Mouse (Mus musculus): ENCODE results near the gene Fap. TPM values are rescaled to one million over a fixed set of nuclear protein-coding genes. Genes with fewer than 3 reads are reported as not detected.

Gene Fap
- 1.7 TPM in 2 replicates for polyA plus RNA-seq (2015; fragmentation: Nextera tagmentation; extraction: Ambion mirVana)

- Histone ChIP-seq H3K9me3 (no peaks in the 10 kb centered on the region), H3K36me3 (no peaks in the 10 kb centered on the region), H3K4me2 (no peak within 1 kb of the TSS), H3K4me1 (replicated peaks) (no peaks in the 10 kb centered on the region), H3K9ac (no peak within 1 kb of the TSS), H3K27ac (no peak within 1 kb of the TSS), H3K27me3 (no peaks in the 10 kb centered on the region), H3K4me3 (no peak within 1 kb of the TSS)
- WGBS = 82% methylated on average over 12 of the region's 12 CpGs
- no peak for ATAC-seq (ENCODE audit: low FRiP score)
Measured at GRCm38 (mm10) chr2:62573753-62574159, at the start of gene Fap. Gene Fap, minus strand, starts transcription at chr2:62574075.

DNA sequence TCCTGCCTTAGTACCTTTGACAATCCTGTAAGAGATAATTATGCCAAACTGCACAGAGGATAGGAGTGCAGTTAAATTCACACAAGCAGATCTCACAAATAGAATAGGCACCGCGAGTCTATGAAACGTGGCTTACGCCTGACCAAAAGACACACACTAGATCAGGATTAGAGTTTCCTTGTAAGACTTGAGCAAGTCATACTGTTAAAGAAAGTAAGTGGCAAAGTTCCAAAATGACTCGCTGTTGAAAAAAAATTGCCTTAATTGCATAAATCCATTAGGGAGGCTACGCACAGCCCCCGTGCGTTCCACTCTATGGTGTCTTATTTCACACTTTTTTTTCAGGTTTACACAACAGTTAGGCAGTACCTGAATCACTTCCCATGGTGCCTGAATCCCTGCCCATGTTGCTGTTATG is 49.2 kb upstream of the Fap start:
- H3K36me3 ChIP-seq = no peaks in the 10 kb centered on the region
- no peak overlapping the region for H3K4me2 ChIP-seq
- H3K27me3 ChIP-seq = no peaks in the 10 kb centered on the region
- no peak overlapping the region for H3K9ac ChIP-seq
- H3K27ac ChIP-seq = no peak overlapping the region
- H3K4me3 ChIP-seq = no peak overlapping the region
- no peak for ATAC-seq (ENCODE audit: low FRiP score)
- WGBS = 91% methylated on average over 8 of the region's 8 CpGs
- no peaks in the 10 kb centered on the region for H3K4me1 ChIP-seq (replicated peaks)
- no peaks in the 10 kb centered on the region for H3K9me3 ChIP-seq

DNA sequence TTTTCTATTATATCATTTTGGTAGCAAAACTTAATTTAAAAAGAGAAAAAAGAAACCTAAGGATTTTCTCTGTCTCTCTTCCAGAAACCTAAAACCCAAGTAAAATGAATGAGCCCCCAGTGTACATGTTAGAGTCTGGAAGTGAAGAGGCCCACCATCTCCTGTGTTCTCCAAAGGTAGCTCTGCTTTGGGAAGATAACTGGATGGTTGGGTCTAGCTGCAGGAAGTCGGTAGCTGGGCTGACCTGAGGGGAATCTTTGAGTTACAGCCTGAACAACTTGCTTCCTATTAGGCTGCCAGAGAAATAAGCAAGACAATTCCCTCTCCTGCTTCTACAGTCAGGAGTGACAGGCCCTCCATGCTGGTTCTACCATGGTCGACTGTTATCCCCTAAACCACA is 45.8 kb upstream of the Fap start:
- Histone ChIP-seq H3K4me3 (no peak overlapping the region), H3K27me3 (no peaks in the 10 kb centered on the region), H3K9ac (no peak overlapping the region), H3K4me1 (replicated peaks) (no peaks in the 10 kb centered on the region), H3K27ac (no peak overlapping the region), H3K36me3 (no peaks in the 10 kb centered on the region), H3K4me2 (no peak overlapping the region), H3K9me3 (no peaks in the 10 kb centered on the region)
- WGBS = 64% methylated on average over 2 of the region's 2 CpGs
- no peak for ATAC-seq (ENCODE audit: low FRiP score)

GRCm38 (mm10) chr2:62618934-62619341 is 45.1 kb upstream of the Fap start:
- WGBS = 88% methylated on average over 7 of the region's 7 CpGs
- ATAC-seq (ENCODE audit: low FRiP score) = no peak
- no peak overlapping the region for H3K27ac ChIP-seq

GRCm38 (mm10) chr2:62613133-62613532 is 39.3 kb upstream of the Fap start:
- ATAC-seq (ENCODE audit: low FRiP score) = no peak
- no peaks in the 10 kb centered on the region for H3K4me1 ChIP-seq (replicated peaks)
- no peak overlapping the region for H3K9ac ChIP-seq
- no peak overlapping the region for H3K27ac ChIP-seq
- no peak overlapping the region for H3K4me3 ChIP-seq
- no peaks in the 10 kb centered on the region for H3K9me3 ChIP-seq
- no peaks in the 10 kb centered on the region for H3K27me3 ChIP-seq
- no peak overlapping the region for H3K4me2 ChIP-seq
- H3K36me3 ChIP-seq = no peaks in the 10 kb centered on the region
- WGBS = 100% methylated on average over 4 of the region's 4 CpGs

More at GRCm38 (mm10) chr2:62618934-62619341, 45.1 kb upstream of the Fap start:
- Histone ChIP-seq H3K36me3 (no peaks in the 10 kb centered on the region), H3K4me3 (no peak overlapping the region), H3K4me1 (replicated peaks) (no peaks in the 10 kb centered on the region), H3K27me3 (no peaks in the 10 kb centered on the region), H3K9me3 (no peaks in the 10 kb centered on the region), H3K4me2 (no peak overlapping the region), H3K9ac (no peak overlapping the region)

DNA sequence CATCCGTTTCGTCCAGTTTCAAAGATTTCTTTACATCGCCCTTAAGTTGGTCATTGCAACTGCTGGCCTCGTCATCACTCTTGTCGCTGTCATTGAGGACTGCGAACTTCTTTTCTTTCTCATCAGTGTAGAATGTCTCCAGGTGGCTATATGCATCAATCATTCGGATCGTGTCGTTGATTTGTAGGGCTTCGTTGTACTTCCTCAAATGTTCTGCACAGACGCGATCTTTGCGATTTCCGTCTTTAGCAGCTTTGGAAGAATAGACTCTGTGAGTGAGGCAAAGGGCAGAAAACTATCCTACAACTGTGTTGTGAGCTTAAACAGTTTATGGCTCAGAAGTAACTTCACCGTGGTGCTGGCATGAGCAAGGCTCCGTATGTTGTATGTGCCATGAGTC is 32.3 kb upstream of the Fap start:
- no peak overlapping the region for H3K27ac ChIP-seq
- H3K4me2 ChIP-seq = no peak overlapping the region
- H3K9ac ChIP-seq = no peak overlapping the region
- no peak overlapping the region for H3K4me3 ChIP-seq
- no peaks in the 10 kb centered on the region for H3K36me3 ChIP-seq
- no peaks in the 10 kb centered on the region for H3K27me3 ChIP-seq
- no peaks in the 10 kb centered on the region for H3K9me3 ChIP-seq
- WGBS = 94% methylated on average over 16 of the region's 16 CpGs
- ATAC-seq (ENCODE audit: low FRiP score) = no peak
- no peaks in the 10 kb centered on the region for H3K4me1 ChIP-seq (replicated peaks)

DNA sequence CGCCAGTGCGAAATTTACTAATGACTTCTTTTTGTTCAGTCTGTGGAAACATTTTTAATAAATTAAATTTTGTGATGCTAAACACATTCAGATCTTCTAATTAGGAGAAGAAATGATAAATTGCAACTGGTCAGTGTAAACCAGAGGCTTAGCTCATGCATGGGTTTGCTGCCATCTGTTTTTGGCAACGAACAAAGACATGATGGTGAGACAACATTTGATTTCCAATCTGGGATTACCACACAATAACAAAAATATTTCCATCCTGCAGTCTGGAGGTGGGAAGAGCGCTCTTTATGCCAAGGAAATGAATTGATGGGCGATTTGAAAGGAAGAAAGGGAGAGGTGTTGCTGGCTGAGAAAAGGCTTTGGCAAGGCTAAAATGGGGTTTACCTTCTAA is 29.7 kb upstream of the Fap start:
- Histone ChIP-seq H3K9me3 (no peaks in the 10 kb centered on the region), H3K4me3 (no peak overlapping the region), H3K27ac (no peak overlapping the region), H3K9ac (no peak overlapping the region), H3K27me3 (no peaks in the 10 kb centered on the region), H3K4me2 (no peak overlapping the region), H3K4me1 (replicated peaks) (no peaks in the 10 kb centered on the region), H3K36me3 (no peaks in the 10 kb centered on the region)
- ATAC-seq (ENCODE audit: low FRiP score) = no peak
- WGBS = 85% methylated on average over 5 of the region's 5 CpGs

DNA sequence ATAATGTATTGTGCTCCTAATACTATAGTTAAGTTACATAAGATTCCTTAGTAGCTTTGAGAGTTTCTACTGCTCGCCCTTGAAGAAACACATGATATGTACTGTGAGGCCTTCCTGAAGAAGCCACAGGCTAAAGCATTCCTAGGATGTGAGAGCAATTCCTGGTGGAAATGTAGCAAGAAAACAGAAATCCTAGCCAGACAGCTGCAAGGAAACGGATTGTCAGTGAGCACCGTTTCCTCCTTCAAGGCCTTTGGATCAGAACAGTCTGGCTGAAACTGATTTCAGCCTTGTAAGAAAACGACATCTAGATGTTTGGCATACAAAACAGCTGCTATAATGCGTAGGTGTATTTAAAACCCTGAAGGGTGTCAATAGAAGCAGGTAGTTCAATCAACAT is 22.7 kb upstream of the Fap start:
- WGBS = 93% methylated on average over 5 of the region's 5 CpGs
- ATAC-seq (ENCODE audit: low FRiP score) = no peak
- no peak overlapping the region for H3K4me2 ChIP-seq

DNA sequence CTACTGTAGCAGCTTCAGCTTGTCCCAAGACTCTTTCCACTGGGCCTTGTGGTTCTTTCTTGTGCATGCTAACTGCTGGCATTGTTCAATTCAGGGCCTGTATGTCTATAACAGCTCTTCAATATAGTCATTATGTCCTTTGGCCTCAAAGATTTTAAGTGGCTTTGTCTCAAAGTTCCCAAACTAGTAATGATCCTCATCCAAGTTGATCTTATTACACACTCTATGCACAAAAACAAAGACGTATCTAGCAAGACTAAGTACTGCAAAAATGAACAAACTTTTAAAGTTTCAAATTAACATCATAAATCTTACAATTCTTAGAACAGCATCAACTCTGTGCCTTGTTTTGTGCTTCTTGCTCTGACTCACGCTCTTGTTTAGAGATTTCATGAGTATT is 20.6 kb upstream of the Fap start:
- WGBS = 89% methylated on average over 2 of the region's 2 CpGs
- no peak for ATAC-seq (ENCODE audit: low FRiP score)
- no peak overlapping the region for H3K4me2 ChIP-seq

More for the DNA sequence above, 22.7 kb upstream of the Fap start:
- no peaks in the 10 kb centered on the region for H3K9me3 ChIP-seq
- no peak overlapping the region for H3K27ac ChIP-seq
- H3K36me3 ChIP-seq = no peaks in the 10 kb centered on the region
- no peaks in the 10 kb centered on the region for H3K27me3 ChIP-seq
- no peak overlapping the region for H3K4me3 ChIP-seq
- H3K9ac ChIP-seq = no peak overlapping the region
- H3K4me1 ChIP-seq (replicated peaks) = no peaks in the 10 kb centered on the region

GRCm38 (mm10) chr2:62591555-62591954 is 17.7 kb upstream of the Fap start:
- no peaks in the 10 kb centered on the region for H3K9me3 ChIP-seq
- H3K36me3 ChIP-seq = no peaks in the 10 kb centered on the region
- H3K4me3 ChIP-seq = no peak overlapping the region
- no peaks in the 10 kb centered on the region for H3K27me3 ChIP-seq
- H3K4me2 ChIP-seq = no peak overlapping the region
- no peaks in the 10 kb centered on the region for H3K4me1 ChIP-seq (replicated peaks)
- 84% methylated on average over 3 of the region's 3 CpGs for WGBS
- H3K9ac ChIP-seq = no peak overlapping the region
- H3K27ac ChIP-seq = no peak overlapping the region
- no peak for ATAC-seq (ENCODE audit: low FRiP score)

More for the DNA sequence above, 20.6 kb upstream of the Fap start:
- Histone ChIP-seq H3K9me3 (no peaks in the 10 kb centered on the region), H3K27ac (no peak overlapping the region), H3K9ac (no peak overlapping the region), H3K4me1 (replicated peaks) (no peaks in the 10 kb centered on the region), H3K4me3 (no peak overlapping the region), H3K27me3 (no peaks in the 10 kb centered on the region), H3K36me3 (no peaks in the 10 kb centered on the region)

DNA sequence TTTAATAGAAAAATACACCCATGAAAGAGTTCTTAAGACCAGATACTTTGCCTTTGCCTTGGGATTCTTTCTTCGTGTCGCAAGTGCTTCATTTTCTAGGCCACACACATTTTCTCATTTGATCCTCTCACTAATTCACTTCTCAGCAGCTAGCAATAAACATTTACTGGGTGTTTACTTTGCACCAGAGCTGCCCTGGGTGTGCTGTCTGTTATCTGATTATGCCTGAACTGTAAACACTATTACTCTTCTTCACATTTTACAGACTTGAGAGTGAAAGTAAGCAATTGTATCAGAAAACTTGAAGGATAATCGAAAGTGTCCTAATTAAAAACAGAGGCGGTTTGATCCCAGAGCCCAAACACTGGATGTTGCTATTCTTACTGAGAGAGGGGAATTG is 15.5 kb upstream of the Fap start:
- no peak overlapping the region for H3K4me2 ChIP-seq
- no peaks in the 10 kb centered on the region for H3K36me3 ChIP-seq
- 87% methylated on average over 4 of the region's 4 CpGs for whole genome bisulfite sequencing
- H3K27ac ChIP-seq = no peak overlapping the region
- H3K9me3 ChIP-seq = no peaks in the 10 kb centered on the region
- no peaks in the 10 kb centered on the region for H3K4me1 ChIP-seq (replicated peaks)
- H3K4me3 ChIP-seq = no peak overlapping the region
- no peaks in the 10 kb centered on the region for H3K27me3 ChIP-seq
- H3K9ac ChIP-seq = no peak overlapping the region
- ATAC-seq (ENCODE audit: low FRiP score) = no peak

GRCm38 (mm10) chr2:62585769-62586168 is 11.9 kb upstream of the Fap start:
- Histone ChIP-seq H3K36me3 (no peaks in the 10 kb centered on the region), H3K4me3 (no peak overlapping the region), H3K27ac (no peak overlapping the region), H3K9ac (no peak overlapping the region), H3K27me3 (no peaks in the 10 kb centered on the region), H3K4me2 (no peak overlapping the region), H3K9me3 (no peaks in the 10 kb centered on the region), H3K4me1 (replicated peaks) (no peaks in the 10 kb centered on the region)
- WGBS = 90% methylated on average over 5 of the region's 5 CpGs
- no peak for ATAC-seq (ENCODE audit: low FRiP score)

GRCm38 (mm10) chr2:62574962-62575361 is 1.1 kb upstream of the Fap start:
- H3K27me3 ChIP-seq = no peaks in the 10 kb centered on the region
- 82% methylated on average over 3 of the region's 3 CpGs for WGBS
- no peaks in the 10 kb centered on the region for H3K36me3 ChIP-seq
- no peak overlapping the region for H3K4me3 ChIP-seq
- no peak overlapping the region for H3K9ac ChIP-seq
- no peaks in the 10 kb centered on the region for H3K4me1 ChIP-seq (replicated peaks)
- ATAC-seq (ENCODE audit: low FRiP score) = no peak
- no peak overlapping the region for H3K27ac ChIP-seq
- no peak overlapping the region for H3K4me2 ChIP-seq
- H3K9me3 ChIP-seq = no peaks in the 10 kb centered on the region

DNA sequence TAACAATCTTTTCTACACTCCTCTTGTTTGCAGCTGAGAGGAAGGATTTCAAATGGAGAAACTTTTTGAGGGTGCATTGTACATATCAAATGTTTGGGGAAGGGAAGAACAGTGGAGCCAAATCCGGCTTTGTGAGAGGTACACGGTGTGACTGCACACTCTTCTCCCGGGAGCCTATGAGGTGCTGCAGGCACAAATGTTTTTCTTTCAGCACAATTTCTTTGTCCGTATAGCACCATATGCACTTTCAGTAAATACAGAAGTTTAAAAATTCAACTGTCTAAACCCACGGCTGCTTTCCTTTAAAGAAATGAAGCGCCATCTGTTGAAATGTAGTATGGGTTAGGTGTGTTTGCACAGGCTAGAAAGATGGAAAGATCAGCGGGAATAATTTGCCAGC is 375 bp upstream of the Fap start:
- Histone ChIP-seq H3K4me3 (no peak overlapping the region), H3K36me3 (no peaks in the 10 kb centered on the region), H3K9me3 (no peaks in the 10 kb centered on the region), H3K27me3 (no peaks in the 10 kb centered on the region), H3K4me2 (no peak overlapping the region), H3K27ac (no peak overlapping the region), H3K4me1 (replicated peaks) (no peaks in the 10 kb centered on the region), H3K9ac (no peak overlapping the region)
- no peak for ATAC-seq (ENCODE audit: low FRiP score)
- WGBS = 83% methylated on average over 7 of the region's 7 CpGs
